Mouse (Mus musculus) regulatory T cell (primary cell): ENCODE measurements around the gene Colec11.

ENCODE experiments used
- in situ Hi-C: fragments of 300-600 bp; cut with MboI, MseI; formaldehyde crosslinking; loops from one replicate; pipeline ENCODE4 v1.15.1; 2025; ENCODE audit warnings: high pct_unique_total_duplicates

Colec11 gene

DNA sequence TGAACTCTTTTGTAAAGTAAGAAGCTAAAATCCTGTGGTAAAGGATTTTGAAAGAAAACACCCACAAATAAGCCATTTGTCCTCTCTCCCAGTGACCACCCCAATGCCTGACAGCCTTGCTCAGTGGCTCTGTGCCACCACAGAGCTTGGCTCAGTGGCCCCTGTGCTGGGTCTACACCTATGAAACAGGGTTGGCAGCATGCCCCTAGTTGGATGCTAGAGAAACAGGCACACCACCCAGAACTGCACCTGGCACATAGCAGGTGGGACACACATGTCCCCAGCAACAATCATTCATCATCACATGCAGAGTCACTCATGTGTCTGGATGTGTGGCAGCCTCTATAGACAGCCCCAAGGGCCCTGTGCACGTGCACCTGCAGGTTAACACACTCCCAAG, 19.7 kb downstream of the Colec11 start:
- in situ Hi-C loops, result no loop called here

- in situ Hi-C loops, result no loop called here
Measured at GRCm38 (mm10) chr12:28602259-28602658, 20.9 kb downstream of the Colec11 start.

DNA sequence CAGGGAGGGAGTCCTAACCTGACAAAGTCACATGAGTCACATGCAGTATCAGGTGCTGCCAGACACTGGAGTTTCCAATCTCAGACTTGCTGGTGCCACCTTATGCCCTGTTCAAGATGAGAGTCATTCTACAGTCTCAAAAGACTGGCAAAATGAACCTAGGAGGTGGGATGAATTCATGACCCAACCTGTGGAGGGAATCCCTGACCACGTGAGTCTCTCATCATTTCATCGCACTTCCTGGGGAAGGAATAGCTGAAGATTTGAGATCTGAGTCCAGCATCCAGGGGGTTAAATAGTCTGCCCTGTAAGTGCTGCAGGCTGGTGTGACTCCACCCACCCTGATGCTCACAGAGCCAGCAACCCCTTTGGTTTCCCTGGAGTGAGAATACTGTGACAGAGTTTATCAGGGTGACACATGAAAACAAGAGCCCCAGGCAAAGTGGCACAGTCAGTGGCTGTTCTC, 24.6 kb downstream of the Colec11 start:
- in situ Hi-C loops, result loop anchor here (25.0 kb wide), 2 partner anchors 714 to 1289 kb away; no protein-coding TSS in a partner anchor

DNA sequence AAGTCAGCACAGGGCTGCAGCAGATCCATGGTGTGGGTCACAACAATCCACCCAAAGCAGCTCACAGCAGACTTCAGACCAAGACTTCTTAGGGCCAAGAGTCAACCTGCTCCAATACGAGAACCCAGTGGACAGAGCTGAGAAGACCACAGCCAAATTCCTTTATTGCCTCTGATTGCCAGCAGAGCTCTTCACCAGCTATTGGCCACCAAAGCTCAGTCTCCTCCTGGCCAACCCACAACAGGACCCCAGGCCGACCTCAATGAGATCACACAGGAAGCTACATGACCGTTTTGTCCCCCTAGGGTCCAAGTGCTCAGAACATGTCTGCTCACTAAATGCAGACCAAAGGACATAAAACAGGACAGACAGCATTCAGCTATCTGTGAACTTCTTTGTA, 25.1 kb downstream of the Colec11 start:
- in situ Hi-C loops, result loop anchor here (25.0 kb wide), 2 partner anchors 714 to 1289 kb away; no protein-coding TSS in a partner anchor

DNA sequence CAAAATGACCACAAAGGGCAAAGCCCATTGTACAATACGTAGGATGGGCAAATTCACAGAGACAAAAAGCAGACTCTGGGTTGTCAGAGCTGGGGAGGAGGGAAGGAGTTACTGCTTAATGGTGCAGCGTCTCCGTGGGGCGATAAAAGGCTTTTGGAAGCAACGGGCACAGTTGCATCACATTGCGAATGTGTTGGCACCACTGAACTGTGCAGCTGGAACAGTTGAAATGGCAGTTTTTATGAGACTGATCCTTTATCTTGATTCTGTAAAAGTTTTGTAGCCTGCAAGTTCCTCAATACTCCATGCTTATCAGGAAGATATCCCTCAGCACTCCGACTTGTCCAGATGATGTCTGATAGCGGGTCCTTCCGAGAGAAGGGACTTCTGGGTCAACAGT, 25.5 kb downstream of the Colec11 start:
- in situ Hi-C loops, result loop anchor here (25.0 kb wide), 2 partner anchors 715 to 1290 kb away; no protein-coding TSS in a partner anchor

DNA sequence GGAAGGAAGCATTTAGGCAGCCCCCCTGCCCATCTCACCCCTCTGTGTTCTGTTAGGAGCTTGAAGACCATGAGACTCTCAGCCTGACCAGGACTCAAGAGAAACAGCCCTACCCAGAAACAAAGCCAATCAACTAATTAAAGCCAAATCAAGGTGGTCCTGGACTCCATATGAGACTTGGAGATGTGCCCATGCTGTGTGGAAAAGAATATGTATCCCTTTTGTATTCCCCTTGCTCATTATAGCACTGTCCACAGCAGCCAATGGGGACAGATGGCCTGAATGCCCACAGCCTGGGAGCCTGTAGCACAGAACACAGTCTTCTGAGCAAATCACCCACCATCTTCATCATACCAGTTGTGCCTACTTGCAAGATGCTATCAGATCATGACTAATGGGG, 26.3 kb downstream of the Colec11 start:
- in situ Hi-C loops, result loop anchor here (25.0 kb wide), 2 partner anchors 715 to 1290 kb away; no protein-coding TSS in a partner anchor

GRCm38 (mm10) chr12:28590428-28590827, 32.7 kb downstream of the Colec11 start:
- in situ Hi-C loops, result loop anchor here (25.0 kb wide), 2 partner anchors 722 to 1297 kb away; no protein-coding TSS in a partner anchor

DNA sequence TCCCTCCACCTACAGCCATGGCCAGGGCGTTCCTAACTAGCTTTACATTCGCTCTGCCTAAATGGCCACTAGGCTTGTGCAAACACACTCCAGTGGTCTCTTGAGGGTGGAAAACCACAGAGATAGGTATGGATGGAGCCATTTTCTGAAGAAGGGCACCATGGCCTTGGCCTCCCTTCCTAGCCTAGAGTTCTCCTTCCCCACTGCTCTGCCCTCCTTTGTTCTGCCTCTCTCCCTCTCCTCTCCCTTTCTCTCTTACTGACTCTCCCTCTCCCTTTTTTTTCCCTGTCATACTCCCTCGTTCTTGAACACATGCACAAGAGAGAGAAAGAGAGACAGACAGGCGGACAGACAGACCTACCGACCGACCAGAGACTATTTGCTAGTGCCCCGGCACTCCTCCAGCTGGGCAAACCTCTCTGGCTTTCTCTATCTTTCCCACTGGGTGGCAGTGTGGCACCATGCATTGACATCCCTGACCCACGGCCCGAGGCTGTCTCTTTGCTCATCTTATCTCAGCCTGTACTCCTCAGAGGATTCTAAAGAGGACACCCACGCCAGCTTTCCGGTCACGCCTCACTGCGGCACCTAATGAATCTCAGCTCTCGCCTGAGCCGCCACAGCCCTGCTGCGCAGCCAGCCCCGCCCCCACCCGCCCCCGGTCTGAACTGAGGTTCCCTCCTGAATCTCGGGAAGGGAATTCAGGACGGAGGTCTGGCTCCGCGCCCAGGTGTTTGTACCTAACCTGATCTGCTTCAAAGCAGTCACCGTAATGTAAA, 33.9 kb downstream of the Colec11 start:
- in situ Hi-C loops, result loop anchor here (10.0 to 25.0 kb wide), 3 partner anchors 723 to 1986 kb away; no protein-coding TSS in a partner anchor

DNA sequence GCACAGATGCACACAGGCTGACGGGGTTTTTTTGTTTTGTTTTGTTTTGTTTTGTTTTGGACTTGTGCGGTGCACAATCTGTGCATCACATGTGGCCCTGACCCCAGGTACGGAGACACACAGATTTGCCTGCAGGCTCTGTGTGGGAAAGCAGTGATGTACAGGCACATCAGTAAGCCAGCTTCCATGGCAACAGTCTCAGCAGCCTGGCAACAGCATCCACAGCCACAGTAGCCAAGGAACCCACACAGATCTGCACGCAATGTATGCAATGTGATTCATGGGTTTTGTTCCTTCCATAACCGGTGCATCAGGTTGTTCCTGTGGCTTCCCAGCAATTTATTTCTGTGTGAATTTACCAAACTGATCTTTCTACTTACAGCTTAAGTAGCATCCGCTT, 35.2 kb downstream of the Colec11 start:
- in situ Hi-C loops, result loop anchor here (10.0 to 25.0 kb wide), 3 partner anchors 724 to 1987 kb away; no protein-coding TSS in a partner anchor

DNA sequence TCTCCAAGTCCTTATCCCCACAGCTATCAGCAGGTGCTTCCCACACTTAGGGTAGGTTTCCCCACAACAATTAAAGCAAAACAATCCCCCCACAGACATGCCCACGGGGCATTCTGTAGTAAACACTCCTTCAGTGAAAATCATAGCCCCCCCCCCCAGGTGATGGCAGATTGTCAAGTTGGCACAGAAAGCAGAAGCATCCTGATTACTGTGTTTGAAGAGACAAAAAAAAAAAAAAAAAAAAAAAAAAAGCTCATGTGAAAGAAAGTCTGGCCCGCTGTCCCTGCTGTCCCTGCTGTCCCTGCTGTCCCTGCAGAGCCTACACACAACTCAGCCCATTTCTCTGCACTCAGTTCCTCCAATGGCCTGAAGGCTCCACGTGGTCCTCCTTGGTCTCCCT, 39.1 kb downstream of the Colec11 start:
- in situ Hi-C loops, result loop anchor here (10.0 to 25.0 kb wide), 3 partner anchors 728 to 1991 kb away; no protein-coding TSS in a partner anchor

- in situ Hi-C loops, result loop anchor here (10.0 to 25.0 kb wide), 3 partner anchors 730 to 1992 kb away; no protein-coding TSS in a partner anchor
Measured at GRCm38 (mm10) chr12:28582423-28582822, 40.8 kb downstream of the Colec11 start, which contains the start of gene Allc. TSS of gene Allc (minus strand) at chr12:28582523.

GRCm38 (mm10) chr12:28579132-28579531, 44.0 kb downstream of the Colec11 start:
- in situ Hi-C loops, result loop anchor here (25.0 kb wide), 2 partner anchors 733 to 1308 kb away; no protein-coding TSS in a partner anchor

DNA sequence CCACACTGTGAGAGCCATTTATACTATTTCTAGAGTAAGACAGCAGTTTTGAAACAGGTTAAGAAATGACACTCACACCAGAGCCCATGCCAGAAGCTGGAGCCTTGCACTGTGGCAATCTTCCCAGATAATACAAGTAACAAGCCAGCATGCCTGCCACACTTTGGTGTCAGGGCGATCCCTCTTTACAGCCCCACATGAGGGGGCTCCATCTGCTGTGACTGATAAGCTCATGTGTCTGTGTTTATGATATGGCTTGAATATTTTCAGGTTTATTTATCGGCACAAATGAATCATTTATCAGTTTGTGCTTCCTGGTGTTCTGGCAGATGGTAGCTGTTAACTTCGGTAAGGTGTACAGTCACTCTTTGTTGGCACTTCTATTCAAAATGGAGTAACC, 45.0 kb downstream of the Colec11 start:
- in situ Hi-C loops, result loop anchor here (25.0 kb wide), 2 partner anchors 734 to 1309 kb away; no protein-coding TSS in a partner anchor

GRCm38 (mm10) chr12:28575366-28576070, 47.7 kb downstream of the Colec11 start:
- in situ Hi-C loops, result loop anchor here (25.0 kb wide), 2 partner anchors 737 to 1312 kb away; no protein-coding TSS in a partner anchor

DNA sequence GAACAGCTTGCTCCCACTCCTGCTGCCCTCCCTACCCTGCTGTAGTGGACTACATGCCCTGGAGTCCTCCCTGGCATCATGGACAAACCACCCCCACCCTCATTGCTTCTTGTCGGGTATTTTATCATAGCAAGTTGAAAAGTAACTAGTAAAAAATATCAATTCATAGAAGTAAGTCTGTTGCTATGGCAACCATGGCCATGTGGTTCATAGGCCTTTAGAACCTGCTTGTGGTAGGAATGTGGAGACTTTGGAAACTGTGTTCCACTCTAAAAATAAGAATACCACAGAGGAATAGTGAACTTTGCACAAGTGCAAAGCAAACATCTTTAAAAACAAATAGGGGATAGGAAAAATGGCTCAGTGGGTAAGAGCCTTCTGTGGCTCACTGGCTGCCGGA, 50.9 kb downstream of the Colec11 start:
- in situ Hi-C loops, result no loop called here

- in situ Hi-C loops, result no loop called here
Measured at GRCm38 (mm10) chr12:28552299-28552698, 70.9 kb downstream of the Colec11 start, which contains the start of gene Dcdc2c. TSS of gene Dcdc2c (minus strand) at chr12:28552399.

- in situ Hi-C loops, result no loop called here
Measured at GRCm38 (mm10) chr12:28551775-28552174, 71.4 kb downstream of the Colec11 start.

GRCm38 (mm10) chr12:28548887-28549286, 74.3 kb downstream of the Colec11 start:
- in situ Hi-C loops, result no loop called here
